Mouse (Mus musculus): ENCODE data around the gene Gm36210. TPM values are rescaled to one million over a fixed set of nuclear protein-coding genes. Genes with fewer than 3 reads are reported as not detected.
A peak's percentile ranks its signal among the peaks of the same experiment; 100 is the strongest.

Gene Gm36210
- total RNA-seq (2021): under 1 TPM in 1 of 2 experiments, not detected in 1; 0.45 TPM
- long read RNA-seq, partial matches to known transcripts: 0 of 1 reads
- long read RNA-seq, other reads (novel, unspliced or antisense): 1 of 1 reads

GRCm38 (mm10) chr7:4906466-4906950 lies at the start of gene Gm36210:
TSS of gene Gm36210 (minus strand) at chr7:4906516.
- no peak for DNase-seq (ENCODE audit: low spot score in 2 of 2)

- peak in 1 of 2 experiments; percentile 31 for DNase-seq (ENCODE audit: low spot score in 2 of 2)
These were observed 47.6 kb upstream of the Gm36210 start for GRCm38 (mm10) chr7:4953815-4954445.

- no peak for DNase-seq (ENCODE audit: low spot score in 2 of 2)
These were observed 44.4 kb upstream of the Gm36210 start for GRCm38 (mm10) chr7:4950561-4951342.

DNA sequence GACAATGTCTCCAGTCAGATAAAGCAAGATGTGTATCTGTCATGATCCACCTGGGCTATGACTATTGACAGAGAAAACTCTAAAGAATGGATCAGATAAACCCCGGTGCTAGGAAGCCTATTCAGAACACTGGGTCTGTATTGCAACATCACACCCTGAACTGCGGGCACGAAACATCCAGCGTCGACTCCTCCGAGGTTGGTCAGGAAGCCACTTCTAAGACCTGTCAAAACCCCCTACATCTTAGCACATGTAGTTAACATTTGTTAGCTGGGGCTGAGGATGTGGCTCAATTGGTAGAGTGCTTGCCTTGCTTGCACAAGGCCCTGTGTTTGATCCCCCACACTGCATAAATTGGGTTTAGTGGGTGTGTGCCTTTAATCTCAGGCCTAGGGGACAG lies 42.1 kb upstream of the Gm36210 start:
- DNase-seq (ENCODE audit: low spot score in 2 of 2): no peak

GRCm38 (mm10) chr7:4947855-4948254 lies 41.5 kb upstream of the Gm36210 start:
- DNase-seq (ENCODE audit: low spot score in 2 of 2): no peak

DNA sequence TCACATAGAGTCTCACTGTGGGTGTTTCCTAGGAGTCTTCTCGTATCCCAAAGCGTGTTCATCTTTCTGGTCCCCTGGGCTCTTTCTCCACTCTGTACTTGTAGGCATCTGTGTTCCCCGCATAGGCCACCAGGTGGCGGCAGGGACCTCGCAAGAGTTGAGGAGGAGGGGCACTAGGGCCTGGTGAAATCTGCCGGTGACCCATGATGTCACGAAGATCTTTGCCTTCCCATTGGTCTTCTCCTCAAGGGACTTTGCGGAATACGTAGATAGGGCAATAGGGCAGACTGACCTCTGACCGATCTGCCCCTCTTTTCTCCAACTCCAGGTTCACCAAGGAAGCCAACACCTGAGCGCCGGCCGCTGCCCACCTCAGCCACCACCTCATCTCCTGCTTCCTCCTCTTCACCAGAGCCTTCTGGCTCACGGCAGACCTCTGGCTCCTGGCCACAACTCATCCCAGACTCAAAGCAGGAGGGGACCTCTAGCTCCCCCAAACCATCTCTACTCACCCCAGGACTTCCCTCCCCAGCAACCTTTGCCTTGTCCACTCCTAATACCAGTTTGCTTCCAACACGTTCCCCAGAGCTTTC lies 37.0 kb upstream of the Gm36210 start:
- DNase-seq (ENCODE audit: low spot score in 2 of 2): peak; percentile 94 to 95

- DNase-seq (ENCODE audit: low spot score in 2 of 2): no peak
These were observed 36.4 kb upstream of the Gm36210 start for GRCm38 (mm10) chr7:4942673-4943072.

GRCm38 (mm10) chr7:4940068-4940479 lies 33.8 kb upstream of the Gm36210 start:
- DNase-seq (ENCODE audit: low spot score in 2 of 2): peak; percentile 84 to 86

DNA sequence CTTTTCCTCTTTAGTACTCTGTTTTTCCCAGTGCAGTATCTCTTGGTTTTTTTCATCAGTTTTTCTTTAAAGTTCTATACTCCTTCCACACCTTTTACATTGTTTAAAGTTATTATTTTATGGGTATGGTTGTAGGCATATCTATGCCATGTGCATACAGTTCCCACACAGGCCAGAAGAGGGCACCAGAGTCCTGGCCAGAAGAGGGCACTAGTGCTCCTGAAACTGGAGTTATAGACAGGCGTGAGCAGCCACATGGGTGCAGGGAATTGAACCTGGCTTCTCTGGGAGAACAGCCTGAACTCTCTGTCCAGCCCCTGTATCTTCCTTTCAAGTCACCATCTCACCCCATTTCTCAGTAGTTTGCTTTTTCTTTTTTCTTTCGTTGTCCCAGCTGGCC lies 32.1 kb upstream of the Gm36210 start:
- peak; percentile 65 to 77 for DNase-seq (ENCODE audit: low spot score in 2 of 2)

- DNase-seq (ENCODE audit: low spot score in 2 of 2): no peak
These were observed 31.1 kb upstream of the Gm36210 start for GRCm38 (mm10) chr7:4937392-4937791.

DNA sequence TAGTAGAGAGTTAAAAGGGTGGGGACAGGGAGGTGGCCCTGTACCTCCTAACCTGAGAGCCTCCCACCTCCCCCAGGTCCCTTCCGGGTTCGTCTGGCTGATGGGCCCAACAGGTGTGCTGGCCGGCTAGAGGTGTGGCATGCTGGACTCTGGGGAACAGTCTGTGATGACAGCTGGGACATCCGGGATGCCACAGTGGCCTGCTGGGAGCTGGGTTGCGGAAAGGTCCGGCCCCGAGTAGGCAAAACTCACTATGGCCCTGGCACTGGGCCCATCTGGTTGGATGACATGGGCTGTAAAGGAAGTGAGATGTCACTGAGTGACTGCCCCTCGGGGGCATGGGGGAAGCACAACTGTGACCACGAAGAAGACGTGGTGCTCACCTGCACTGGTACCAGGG lies 30.5 kb upstream of the Gm36210 start:
- DNase-seq (ENCODE audit: low spot score in 2 of 2): no peak

DNA sequence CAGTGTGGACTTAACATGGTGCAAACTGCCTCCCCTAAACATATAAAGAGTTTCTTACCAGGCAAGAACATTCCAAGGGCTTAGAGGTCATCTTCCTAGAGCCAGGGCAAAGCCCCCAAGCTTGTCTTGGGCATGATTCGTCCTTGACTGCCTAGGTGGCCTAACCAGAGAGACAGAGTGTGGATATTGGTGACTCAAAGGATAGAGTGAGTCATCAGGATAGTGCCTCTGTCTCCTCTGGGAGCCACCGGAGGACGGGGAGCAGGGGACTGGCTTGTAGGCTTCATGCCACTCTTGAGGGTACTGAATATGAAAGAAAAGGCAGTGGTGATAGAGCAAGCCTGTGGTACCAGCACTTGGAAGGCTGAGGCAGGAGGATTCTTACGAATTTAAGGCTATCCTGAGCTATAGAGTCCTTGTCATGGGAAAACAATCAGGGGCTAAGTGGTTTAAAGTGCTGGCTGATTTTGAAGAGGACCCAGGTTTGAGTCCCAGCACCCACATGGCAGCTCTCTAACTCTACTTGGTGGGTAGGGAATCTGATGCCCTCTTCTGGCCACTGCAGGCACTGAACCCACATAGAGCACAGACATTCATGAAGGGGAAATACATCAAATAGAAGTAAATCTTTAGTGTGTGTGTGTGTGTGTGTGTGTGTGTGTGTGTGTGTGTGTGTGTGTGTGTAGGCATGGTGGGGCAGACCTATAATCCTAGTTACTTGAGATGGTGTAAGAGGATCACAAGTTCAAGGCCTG lies 28.0 kb upstream of the Gm36210 start:
- no peak for DNase-seq (ENCODE audit: low spot score in 2 of 2)

- DNase-seq (ENCODE audit: low spot score in 2 of 2): no peak
These were observed 26.8 kb upstream of the Gm36210 start for GRCm38 (mm10) chr7:4933103-4933502.

DNA sequence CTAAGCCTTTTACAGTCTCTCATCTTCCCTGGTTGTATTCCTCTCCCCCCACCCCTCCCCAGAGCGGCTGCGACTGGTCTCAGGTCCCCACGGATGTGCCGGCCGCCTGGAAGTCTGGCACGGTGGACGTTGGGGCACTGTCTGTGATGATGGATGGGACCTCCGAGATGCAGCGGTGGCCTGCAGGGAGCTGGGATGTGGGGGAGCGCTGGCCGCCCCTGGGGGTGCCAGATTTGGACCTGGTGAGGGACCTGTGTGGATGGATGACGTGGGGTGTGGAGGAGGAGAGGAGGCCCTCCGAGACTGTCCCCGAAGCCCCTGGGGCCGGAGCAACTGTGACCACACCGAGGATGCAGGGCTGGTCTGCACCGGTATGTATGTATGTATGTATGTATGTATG lies 22.0 kb upstream of the Gm36210 start:
- DNase-seq (ENCODE audit: low spot score in 2 of 2): no peak

DNA sequence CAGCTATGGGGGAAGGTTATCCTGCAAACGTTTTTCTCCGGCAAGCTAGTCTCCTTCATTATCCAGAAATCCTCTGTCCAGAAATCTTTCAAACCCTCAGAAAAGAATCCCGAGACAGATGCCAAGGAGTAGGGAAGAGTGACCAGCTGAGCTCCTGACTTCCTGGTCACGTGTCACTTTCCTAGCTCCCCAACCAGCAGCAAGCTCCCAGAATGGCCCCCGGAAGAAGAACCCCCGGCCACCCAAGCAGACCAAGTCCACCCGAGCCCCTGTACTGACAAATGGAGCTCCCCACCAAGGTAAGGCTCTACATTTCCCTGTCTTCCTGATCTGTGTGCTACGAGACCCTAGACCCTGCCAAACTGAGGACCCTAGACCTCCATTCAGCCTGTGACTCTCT lies 21.4 kb upstream of the Gm36210 start:
- DNase-seq (ENCODE audit: low spot score in 2 of 2): no peak

- DNase-seq (ENCODE audit: low spot score in 2 of 2): no peak
These were observed 20.5 kb upstream of the Gm36210 start for GRCm38 (mm10) chr7:4926849-4927248.

DNA sequence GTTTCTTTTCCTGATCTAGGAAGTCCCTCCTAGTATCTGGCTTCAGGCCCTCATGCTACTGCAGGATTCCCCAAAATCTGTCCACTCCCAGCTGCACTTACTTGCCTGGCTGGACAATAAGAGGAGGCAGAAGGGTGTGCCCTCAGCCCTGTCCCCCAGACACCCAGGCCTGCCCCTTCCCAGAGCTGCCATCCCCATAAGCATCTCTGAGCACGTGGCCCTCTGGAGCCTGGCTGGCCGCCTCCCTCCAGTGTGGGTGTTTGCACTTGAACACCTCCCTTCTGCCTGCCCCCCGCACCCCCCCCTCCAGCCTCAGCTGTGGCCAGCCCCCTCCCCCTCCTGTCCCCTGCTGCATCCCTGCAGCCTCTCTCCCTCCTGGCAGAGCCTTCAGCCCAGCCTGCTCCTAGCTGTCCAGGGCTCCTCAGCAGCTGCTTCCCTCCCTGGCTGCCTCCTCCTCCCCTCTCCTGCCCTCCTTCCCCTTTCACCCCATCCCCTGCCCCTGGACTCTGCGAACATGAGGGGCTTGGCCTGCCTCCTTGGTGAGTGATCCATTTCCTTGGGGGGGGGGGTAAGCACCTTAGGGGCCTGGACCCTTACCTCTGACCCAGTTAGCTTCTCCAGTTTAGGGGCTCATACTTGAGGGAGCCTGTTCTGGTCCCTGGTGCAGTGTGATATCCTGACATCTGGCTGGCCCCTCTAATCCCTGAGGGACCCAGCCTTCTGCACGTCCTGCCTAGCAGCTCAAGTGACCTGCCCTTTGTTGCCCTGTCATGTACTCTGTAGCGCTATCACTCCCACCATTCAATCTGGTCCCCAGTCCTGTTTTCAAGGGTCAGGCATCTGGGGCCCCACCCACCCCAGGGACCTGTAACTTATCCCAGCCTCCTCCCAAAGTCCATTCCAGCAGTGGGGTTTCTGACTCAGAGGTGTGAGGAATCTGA lies 19.4 kb upstream of the Gm36210 start, which contains the start of gene Ssc5d:
Gene Ssc5d (plus strand): TSS at position 345 of the 941 bp plus-strand sequence.
- no peak for DNase-seq (ENCODE audit: low spot score in 2 of 2)

GRCm38 (mm10) chr7:4924891-4925301 lies 18.6 kb upstream of the Gm36210 start:
- no peak for DNase-seq (ENCODE audit: low spot score in 2 of 2)

- DNase-seq (ENCODE audit: low spot score in 2 of 2): no peak
These were observed 18.2 kb upstream of the Gm36210 start for GRCm38 (mm10) chr7:4924483-4924882.

Measured in layer of hippocampus, postnatal 10 days (tissue).